Mouse (Mus musculus) bone marrow, adult 2 months (tissue): ENCODE results near the gene Otx2. TPM values are rescaled to one million over a fixed set of nuclear protein-coding genes. Genes with fewer than 3 reads are reported as not detected.

Experiments used
- H3K27ac ChIP-seq: fragments of 200-500 bp; 2 replicates; pipeline ENCODE4 v1.5.1; 2012; ENCODE audit warnings: low read depth, mild to moderate bottlenecking, control low read depth, inconsistent platforms, low read length; ENCODE audit not compliant: control insufficient read depth, poor library complexity, insufficient read depth
- H3K4me1 ChIP-seq: fragments of 200-500 bp; 2 replicates; pipeline ENCODE4 v1.6.1; 2011; ENCODE audit warnings: low read length; ENCODE audit not compliant: control insufficient read depth, insufficient read depth
- H3K4me3 ChIP-seq: fragments of 200-500 bp; replicated peaks from 2 replicates; pipeline ENCODE3; 2011; ENCODE audit warnings: mild to moderate bottlenecking, low read depth, low read length, control low read depth; ENCODE audit not compliant: control insufficient read depth
- CTCF ChIP-seq: fragments of 200-500 bp; IDR thresholded peaks from 2 replicates; pipeline ENCODE4 v1.5.1; 2011; ENCODE audit warnings: low read length, control low read depth; ENCODE audit not compliant: control insufficient read depth, insufficient read depth
- POLR2A ChIP-seq: fragments of 200-500 bp; IDR thresholded peaks from 2 replicates; pipeline ENCODE4 v1.6.1; 2011; ENCODE audit warnings: low read depth, mild to moderate bottlenecking, control low read depth, low read length, borderline replicate concordance; ENCODE audit not compliant: control insufficient read depth
- WGBS: fragments of 180-500 bp; shearing (Covaris S2); methylation state at CpG from one replicate; pipeline ENCODE4 v1.1.7; 2018; 5-methylcytosine and 5-hydroxymethylcytosine counted together
- polyA plus RNA-seq: library from polyadenylated mRNA; stranded (reverse); fragments of >200 nt; gene quantifications from 2 replicates; pipeline ENCODE4 v1.2.4, GENCODE M21; 2011; ENCODE audit warnings: low replicate concordance; ENCODE audit not compliant: missing spikeins, insufficient read depth, insufficient read length

Gene Otx2
- polyA plus RNA-seq, 1 experiment = not detected

GRCm38 (mm10) chr14:48707844-48708383 is 34.3 kb upstream of the Otx2 start:
- TF ChIP-seq CTCF (no peak), POLR2A (no peak)
- no peak overlapping the region for H3K4me3 ChIP-seq
- WGBS = 37% methylated on average over 6 of the region's 6 CpGs
- H3K4me1 ChIP-seq = no peaks in the 10 kb centered on the region
- H3K27ac ChIP-seq = no peak overlapping the region

GRCm38 (mm10) chr14:48707391-48707790 is 33.8 kb upstream of the Otx2 start:
- no peak for TF ChIP-seq CTCF
- TF ChIP-seq POLR2A = no peak
- WGBS = 74% methylated on average over 5 of the region's 5 CpGs

GRCm38 (mm10) chr14:48700790-48701370 is 27.3 kb upstream of the Otx2 start:
- H3K27ac ChIP-seq = no peak overlapping the region
- WGBS = 75% methylated on average over 8 of the region's 8 CpGs
- no peaks in the 10 kb centered on the region for H3K4me1 ChIP-seq
- no peak overlapping the region for H3K4me3 ChIP-seq
- TF ChIP-seq CTCF (no peak), POLR2A (no peak)

More at GRCm38 (mm10) chr14:48707391-48707790, 33.8 kb upstream of the Otx2 start:
- no peaks in the 10 kb centered on the region for H3K4me1 ChIP-seq
- H3K4me3 ChIP-seq = no peak overlapping the region
- no peak overlapping the region for H3K27ac ChIP-seq

GRCm38 (mm10) chr14:48679590-48679989 is 6.0 kb upstream of the Otx2 start:
- H3K27ac ChIP-seq = no peak overlapping the region
- H3K4me3 ChIP-seq = no peak overlapping the region
- TF ChIP-seq CTCF = no peak
- TF ChIP-seq POLR2A = no peak
- no peaks in the 10 kb centered on the region for H3K4me1 ChIP-seq
- 73% methylated on average over 5 of the region's 5 CpGs for WGBS

GRCm38 (mm10) chr14:48678674-48679073 is 5.1 kb upstream of the Otx2 start:
- Histone ChIP-seq H3K4me3 (no peak overlapping the region), H3K4me1 (no peaks in the 10 kb centered on the region), H3K27ac (no peak overlapping the region)
- 78% methylated on average over 3 of the region's 3 CpGs for WGBS
- TF ChIP-seq POLR2A (no peak), CTCF (no peak)

GRCm38 (mm10) chr14:48674036-48674831 is 615 bp upstream of the Otx2 start:
- TF ChIP-seq CTCF = no peak
- TF ChIP-seq POLR2A = no peak
- Histone ChIP-seq H3K4me1 (no peaks in the 10 kb centered on the region), H3K27ac (no peak overlapping the region), H3K4me3 (no peak overlapping the region)
- WGBS = 7% methylated on average over 36 of the region's 36 CpGs

GRCm38 (mm10) chr14:48672611-48673176 is 925 bp downstream of the Otx2 start:
- no peak overlapping the region for H3K4me3 ChIP-seq
- TF ChIP-seq POLR2A = no peak
- TF ChIP-seq CTCF = no peak
- H3K4me1 ChIP-seq = no peaks in the 10 kb centered on the region
- H3K27ac ChIP-seq = no peak overlapping the region
- 14% methylated on average over 10 of the region's 10 CpGs for WGBS

GRCm38 (mm10) chr14:48671480-48672240 is 2.0 kb downstream of the Otx2 start:
- no peak for TF ChIP-seq POLR2A
- no peak for TF ChIP-seq CTCF

More at GRCm38 (mm10) chr14:48671480-48672240, 2.0 kb downstream of the Otx2 start:
- 29% methylated on average over 9 of the region's 9 CpGs for WGBS
- H3K27ac ChIP-seq = no peak overlapping the region
- H3K4me3 ChIP-seq = no peak overlapping the region
- H3K4me1 ChIP-seq = no peaks in the 10 kb centered on the region
